Mouse (Mus musculus): ENCODE results near the gene Ache. TPM values are rescaled to one million over a fixed set of nuclear protein-coding genes. Genes with fewer than 3 reads are reported as not detected.

Ache gene
- polyA plus RNA-seq, 1 experiment from 2014 or later, result 102 TPM

DNA sequence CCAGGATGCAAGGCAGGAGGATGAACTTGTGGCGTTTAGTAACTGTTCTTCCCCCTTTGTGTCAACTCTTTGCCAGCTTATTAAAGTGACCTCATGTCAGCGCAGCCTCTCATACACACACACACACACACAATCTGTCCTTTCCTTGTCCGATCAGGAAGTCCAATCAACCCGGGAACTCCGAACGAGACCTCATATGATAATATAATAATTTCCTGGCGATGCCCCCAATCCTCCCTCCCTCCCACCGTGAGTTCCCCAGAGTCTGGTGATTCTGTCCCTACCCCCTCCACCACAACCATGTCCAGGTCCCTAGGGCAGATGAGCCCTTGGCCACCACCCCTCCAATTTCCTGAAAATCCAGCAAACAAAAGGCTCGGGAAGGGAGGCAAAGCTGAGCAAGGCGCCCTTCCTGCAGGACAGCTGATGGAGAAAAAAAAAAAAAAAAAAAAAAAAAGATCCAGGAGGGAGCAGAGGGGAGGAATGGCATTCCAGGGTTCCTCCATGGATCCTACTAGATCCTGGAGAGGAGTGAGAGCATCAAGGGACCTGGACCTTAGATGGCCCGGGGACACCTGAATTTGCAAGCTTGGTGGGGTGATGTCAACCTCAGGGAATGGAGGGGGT, 51.5 kb downstream of the Ache start:
- Histone ChIP-seq H3K9ac (ENCODE audit: low read depth, low read length) (peak overlapping the region; percentile 67), H3K36me3 (ENCODE audit: control insufficient read depth, insufficient read depth, low read length) (no peaks in the 10 kb centered on the region), H3K27me3 (replicated peaks; ENCODE audit: control insufficient read depth, insufficient read depth, low read length) (no peaks in the 10 kb centered on the region), H3K9me3 (ENCODE audit: control insufficient read depth, low read length) (no peaks in the 10 kb centered on the region), H3K4me1 (ENCODE audit: control insufficient read depth, insufficient read depth, low read depth, low read length) (peaks cover 10% of the 10 kb centered on the region), H3K4me2 (ENCODE audit: low read length) (peak overlapping the region; percentile 91), H3K27ac (ENCODE audit: low read depth, low read length) (peak overlapping the region; percentile 80), H3K4me3 (ENCODE audit: low read length) (peak overlapping the region; percentile 43)
- 1% methylated on average over 11 of the region's 11 CpGs for WGBS
- ATAC-seq, result peak; percentile 31

DNA sequence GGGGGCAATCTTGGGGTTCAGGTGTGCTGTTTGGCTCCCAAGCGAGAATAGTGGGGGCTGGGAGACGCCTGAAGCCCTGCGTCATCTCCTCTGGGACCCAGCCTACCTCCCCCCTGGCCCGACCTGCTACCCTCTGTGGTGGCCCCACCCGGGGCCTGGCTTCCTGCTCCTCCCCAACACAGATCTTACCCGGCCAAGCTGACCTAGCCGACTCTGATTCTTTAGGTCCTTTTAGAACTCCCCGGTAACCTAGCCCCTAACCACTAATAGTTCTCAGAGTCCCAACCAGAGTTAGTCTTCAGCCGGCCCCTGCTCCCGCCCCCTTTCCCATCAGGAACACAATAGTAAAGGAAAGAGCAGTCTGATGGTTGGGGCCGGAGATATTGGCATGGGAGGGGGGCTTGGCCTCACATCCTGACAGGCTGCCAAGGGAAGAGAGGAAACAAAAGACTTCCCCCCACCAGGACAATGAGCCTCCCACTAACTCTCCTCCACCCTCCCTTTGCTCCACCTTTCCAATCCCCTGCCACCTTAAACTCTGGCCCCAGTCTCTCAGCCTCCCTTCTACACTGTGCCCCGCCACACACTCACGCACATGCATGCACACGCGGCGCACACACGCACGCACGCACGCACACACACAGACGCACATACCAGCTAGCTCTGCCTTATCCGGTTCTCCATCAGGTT, 52.1 kb downstream of the Ache start:
- Histone ChIP-seq H3K4me3 (ENCODE audit: low read length) (peak overlapping the region; percentile 43), H3K27ac (ENCODE audit: low read depth, low read length) (peak overlapping the region; percentile 80), H3K4me2 (ENCODE audit: low read length) (peak overlapping the region; percentile 91), H3K4me1 (ENCODE audit: control insufficient read depth, insufficient read depth, low read depth, low read length) (peaks cover 10% of the 10 kb centered on the region), H3K9ac (ENCODE audit: low read depth, low read length) (peak overlapping the region; percentile 67), H3K36me3 (ENCODE audit: control insufficient read depth, insufficient read depth, low read length) (no peaks in the 10 kb centered on the region), H3K9me3 (ENCODE audit: control insufficient read depth, low read length) (no peaks in the 10 kb centered on the region), H3K27me3 (replicated peaks; ENCODE audit: control insufficient read depth, insufficient read depth, low read length) (no peaks in the 10 kb centered on the region)
- 7% methylated on average over 21 of the region's 22 CpGs for WGBS
- ATAC-seq, result peak; percentile 68

DNA sequence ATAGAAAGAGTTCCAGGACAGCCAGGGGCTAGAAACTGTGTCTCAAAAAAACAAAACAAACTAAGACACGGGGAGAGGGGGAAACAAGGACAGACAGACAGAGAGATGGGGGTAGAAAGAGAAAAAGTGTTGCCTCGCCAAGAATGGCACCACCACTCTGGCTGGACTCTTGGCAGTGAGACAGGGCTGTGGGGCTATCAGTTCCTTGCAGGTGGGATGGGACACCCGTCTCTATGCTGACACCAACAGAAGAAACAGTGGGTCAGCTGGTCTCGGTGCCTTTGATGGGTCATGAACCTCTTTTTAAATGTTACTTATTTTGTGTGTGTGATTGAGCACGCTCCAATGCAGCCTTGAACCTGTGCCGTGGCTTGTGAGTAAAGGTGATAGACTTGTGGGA, 52.9 kb downstream of the Ache start:
- no peak for ATAC-seq
- H3K4me3 ChIP-seq (ENCODE audit: low read length), result no peak overlapping the region
- 77% methylated on average over 6 of the region's 6 CpGs for WGBS

DNA sequence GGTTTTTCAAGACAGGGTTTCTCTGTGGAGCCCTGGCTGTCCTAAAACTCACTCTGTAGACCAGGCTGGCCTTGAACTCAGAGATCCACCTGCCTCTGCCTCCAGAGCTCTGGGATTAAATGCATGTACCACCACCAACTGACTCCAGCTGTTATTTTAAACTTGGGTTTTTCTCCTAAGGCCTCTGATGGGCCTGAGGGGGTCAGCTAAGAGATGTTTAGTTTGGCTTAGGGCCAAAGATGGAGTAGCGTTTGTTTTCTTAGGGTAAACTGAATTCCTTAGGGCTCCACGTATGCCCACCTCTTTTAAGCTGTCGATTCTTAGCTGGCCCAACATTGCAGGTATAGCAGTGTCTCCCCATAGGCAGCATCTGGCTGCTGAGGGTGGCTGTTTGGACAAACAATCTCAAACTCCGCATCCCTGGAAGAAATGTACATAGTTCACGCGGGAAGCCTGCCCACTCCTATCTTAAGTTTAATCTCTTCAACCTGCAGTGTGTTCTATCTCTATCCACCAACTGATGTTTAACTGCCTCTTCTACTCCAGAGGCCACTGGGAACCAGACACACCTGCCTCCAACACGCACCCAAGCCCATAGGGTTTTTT, 55.2 kb downstream of the Ache start:
- 83% methylated on average over 7 of the region's 7 CpGs for WGBS
- Histone ChIP-seq H3K9me3 (ENCODE audit: control insufficient read depth, low read length) (no peaks in the 10 kb centered on the region), H3K27me3 (replicated peaks; ENCODE audit: control insufficient read depth, insufficient read depth, low read length) (no peaks in the 10 kb centered on the region), H3K9ac (ENCODE audit: low read depth, low read length) (no peak overlapping the region), H3K4me2 (ENCODE audit: low read length) (no peak overlapping the region), H3K4me3 (ENCODE audit: low read length) (no peak overlapping the region), H3K4me1 (ENCODE audit: control insufficient read depth, insufficient read depth, low read depth, low read length) (peaks cover 10% of the 10 kb centered on the region), H3K27ac (ENCODE audit: low read depth, low read length) (no peak overlapping the region), H3K36me3 (ENCODE audit: control insufficient read depth, insufficient read depth, low read length) (no peaks in the 10 kb centered on the region)
- no peak for ATAC-seq

More for the DNA sequence above, 52.9 kb downstream of the Ache start:
- peaks cover 10% of the 10 kb centered on the region for H3K4me1 ChIP-seq (ENCODE audit: control insufficient read depth, insufficient read depth, low read depth, low read length)
- H3K9ac ChIP-seq (ENCODE audit: low read depth, low read length), result peak overlapping the region; percentile 67
- peak overlapping the region; percentile 80 for H3K27ac ChIP-seq (ENCODE audit: low read depth, low read length)
- no peaks in the 10 kb centered on the region for H3K9me3 ChIP-seq (ENCODE audit: control insufficient read depth, low read length)
- H3K27me3 ChIP-seq (replicated peaks; ENCODE audit: control insufficient read depth, insufficient read depth, low read length), result no peaks in the 10 kb centered on the region
- no peaks in the 10 kb centered on the region for H3K36me3 ChIP-seq (ENCODE audit: control insufficient read depth, insufficient read depth, low read length)
- peak overlapping the region; percentile 91; the same call in 1 of the 2 replicates for H3K4me2 ChIP-seq (ENCODE audit: low read length)

DNA sequence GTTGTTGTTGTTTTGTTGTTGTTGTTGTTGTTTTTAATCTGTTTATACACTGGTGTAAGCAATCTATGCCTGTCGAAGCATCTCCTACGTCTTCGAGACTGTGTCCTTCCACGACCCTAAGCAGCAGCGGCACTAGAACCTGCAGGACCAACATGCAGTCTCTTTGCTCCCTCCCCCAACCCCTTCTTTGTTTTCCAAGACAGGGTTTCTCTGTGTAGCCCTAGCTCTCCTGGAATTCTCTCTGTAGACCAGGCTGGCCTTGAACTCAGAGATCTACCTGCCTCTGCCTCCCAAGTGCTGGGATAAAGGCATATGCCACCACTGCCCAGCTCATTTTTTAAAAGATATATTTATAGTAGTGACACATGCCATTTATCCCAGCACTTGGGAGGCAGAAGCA, 56.1 kb downstream of the Ache start:
- H3K4me3 ChIP-seq (ENCODE audit: low read length), result no peak overlapping the region
- H3K4me1 ChIP-seq (ENCODE audit: control insufficient read depth, insufficient read depth, low read depth, low read length), result peaks cover 10% of the 10 kb centered on the region
- H3K9me3 ChIP-seq (ENCODE audit: control insufficient read depth, low read length), result no peaks in the 10 kb centered on the region
- no peak overlapping the region for H3K9ac ChIP-seq (ENCODE audit: low read depth, low read length)
- no peak overlapping the region for H3K4me2 ChIP-seq (ENCODE audit: low read length)
- 98% methylated on average over 5 of the region's 5 CpGs for WGBS
- no peaks in the 10 kb centered on the region for H3K27me3 ChIP-seq (replicated peaks; ENCODE audit: control insufficient read depth, insufficient read depth, low read length)
- ATAC-seq, result no peak
- no peak overlapping the region for H3K27ac ChIP-seq (ENCODE audit: low read depth, low read length)
- H3K36me3 ChIP-seq (ENCODE audit: control insufficient read depth, insufficient read depth, low read length), result no peaks in the 10 kb centered on the region

DNA sequence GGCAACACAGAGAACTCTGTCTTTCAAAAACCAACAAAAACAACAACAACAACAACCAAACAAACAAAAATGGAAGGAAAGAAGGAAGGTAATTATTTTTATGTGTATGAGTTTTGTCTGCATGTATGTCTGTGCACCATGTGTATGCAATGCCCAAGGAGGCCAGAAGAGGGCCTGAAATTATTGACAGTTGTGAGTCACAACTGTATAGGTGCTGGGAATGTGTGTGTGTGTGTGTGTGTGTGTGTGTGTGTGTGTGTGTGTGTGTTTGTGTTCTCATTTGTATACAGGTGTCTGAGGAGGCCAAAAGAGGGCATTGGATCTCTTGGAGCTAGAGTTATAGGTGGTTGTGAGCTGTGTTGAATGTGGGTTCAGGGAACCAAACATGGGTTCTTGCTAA, 56.5 kb downstream of the Ache start:
- H3K27me3 ChIP-seq (replicated peaks; ENCODE audit: control insufficient read depth, insufficient read depth, low read length), result no peaks in the 10 kb centered on the region
- H3K4me1 ChIP-seq (ENCODE audit: control insufficient read depth, insufficient read depth, low read depth, low read length), result peaks cover 14% of the 10 kb centered on the region
- no peak overlapping the region for H3K4me2 ChIP-seq (ENCODE audit: low read length)
- no peak for ATAC-seq
- H3K27ac ChIP-seq (ENCODE audit: low read depth, low read length), result no peak overlapping the region
- no peaks in the 10 kb centered on the region for H3K9me3 ChIP-seq (ENCODE audit: control insufficient read depth, low read length)
- no peak overlapping the region for H3K4me3 ChIP-seq (ENCODE audit: low read length)
- no peaks in the 10 kb centered on the region for H3K36me3 ChIP-seq (ENCODE audit: control insufficient read depth, insufficient read depth, low read length)
- H3K9ac ChIP-seq (ENCODE audit: low read depth, low read length), result no peak overlapping the region

Small RNA genes lying within 50 kb of the gene (microRNA-seq; reads per million reads assigned to microRNA genes)
- gene Mir7036 (1.2 reads per million), gene Mir8116 (not detected)

Other genes starting within 250 kb of the Ache start
- gene Ap1s1, start 241.4 kb upstream of the Ache start, polyA plus RNA-seq (2015; fragmentation: Nextera tagmentation; extraction: Ambion mirVana), result 242 and 260 TPM in 2 replicates
- 0.14 TPM in 1 of 2 replicates, not detected in the other for gene Serpine1, start 215.3 kb upstream of the Ache start, polyA plus RNA-seq (2015; fragmentation: Nextera tagmentation; extraction: Ambion mirVana)
- 1.8 and 2.3 TPM in 2 replicates for gene Trim56, start 171.3 kb upstream of the Ache start, polyA plus RNA-seq (2015; fragmentation: Nextera tagmentation; extraction: Ambion mirVana)
- not detected in 2 replicates for gene Muc3, start 138.2 kb upstream of the Ache start, polyA plus RNA-seq (2015; fragmentation: Nextera tagmentation; extraction: Ambion mirVana)
- gene Muc3a, start 75.1 kb upstream of the Ache start, polyA plus RNA-seq (2015; fragmentation: Nextera tagmentation; extraction: Ambion mirVana), result 0.51 and 0.55 TPM in 2 replicates
- gene Ufsp1, start 7.1 kb downstream of the Ache start, polyA plus RNA-seq (2015; fragmentation: Nextera tagmentation; extraction: Ambion mirVana), result 25.5 and 29.6 TPM in 2 replicates
- 88.1 and 100 TPM in 2 replicates for gene Srrt, start 20.2 kb downstream of the Ache start, polyA plus RNA-seq (2015; fragmentation: Nextera tagmentation; extraction: Ambion mirVana)
- 13.2 and 17.3 TPM in 2 replicates for gene Trip6, start 26.9 kb downstream of the Ache start, polyA plus RNA-seq (2015; fragmentation: Nextera tagmentation; extraction: Ambion mirVana)
- gene Slc12a9, start 46.1 kb downstream of the Ache start, polyA plus RNA-seq (2015; fragmentation: Nextera tagmentation; extraction: Ambion mirVana), result 24.5 and 26.7 TPM in 2 replicates
- gene Ephb4, start 62.6 kb downstream of the Ache start, polyA plus RNA-seq (2015; fragmentation: Nextera tagmentation; extraction: Ambion mirVana), result 5.8 and 9.2 TPM in 2 replicates
- 0.19 and 0.24 TPM in 2 replicates for gene Zan, start 189.5 kb downstream of the Ache start, polyA plus RNA-seq (2015; fragmentation: Nextera tagmentation; extraction: Ambion mirVana)
- 79.3 and 87.0 TPM in 2 replicates for gene Pop7, start 215.0 kb downstream of the Ache start, polyA plus RNA-seq (2015; fragmentation: Nextera tagmentation; extraction: Ambion mirVana)
- gene Gigyf1, start 231.0 kb downstream of the Ache start, polyA plus RNA-seq (2015; fragmentation: Nextera tagmentation; extraction: Ambion mirVana), result 11.8 and 16.3 TPM in 2 replicates
- not detected in 2 replicates for gene Epo, start 245.7 kb downstream of the Ache start, polyA plus RNA-seq (2015; fragmentation: Nextera tagmentation; extraction: Ambion mirVana)
- gene Gnb2, start 246.0 kb downstream of the Ache start, polyA plus RNA-seq (2015; fragmentation: Nextera tagmentation; extraction: Ambion mirVana), result 519 and 521 TPM in 2 replicates

Data from hindbrain, embryonic 16.5 days (tissue).